ENCODE assay signal across 11 mouse cellular contexts in genomic region chr8:78634523-78635240, GRCm38 (mm10).
A peak's percentile ranks its signal among the peaks of the same experiment; 100 is the strongest.
DNase-seq lines count a peak whose midpoint lies in the region; ATAC-seq lines count a peak whose summit lies in the region.
"Had no signal": no experiment of that assay in that cellular context is flagged by ENCODE, and none has a peak within 500 bp of the region (broad histone marks: within the 10 kb centered on the region; RNA-seq: fewer than 3 reads in every experiment).

No protein-coding gene starts in this region.

- H3K9ac ChIP-seq in forebrain, embryonic 13.5 days, result no peak overlapping the region
- 0 out of 2 replicates have a peak overlapping the region, but pooled peaks have one; percentile 13 for H3K9ac ChIP-seq in hindbrain, embryonic 12.5 days
- H3K9ac ChIP-seq in midbrain, embryonic 16.5 days (ENCODE audit: low read depth, low read length), result no peak overlapping the region

- no peaks in the 10 kb centered on the region for H3K36me3 ChIP-seq in forebrain, embryonic 13.5 days (ENCODE audit: poor library complexity, severe bottlenecking)
- H3K36me3 ChIP-seq in hindbrain, embryonic 12.5 days, result no peaks in the 10 kb centered on the region
- no peaks in the 10 kb centered on the region for H3K36me3 ChIP-seq in midbrain, embryonic 16.5 days (ENCODE audit: control insufficient read depth, insufficient read depth, low read length)

- peak; percentile 28 for DNase-seq in kidney, postnatal 10 days
- DNase-seq in kidney, postnatal 36 days, result no peak
- no peak for DNase-seq in right cerebral cortex, postnatal 14 days
- DNase-seq in right cerebral cortex, postnatal 25 days, result no peak
- DNase-seq: adrenal gland, adult 2 months; cerebellum, adult 8-10 months had no signal

- H3K9me3 ChIP-seq in forebrain, embryonic 13.5 days (replicated peaks), result no peaks in the 10 kb centered on the region
- H3K9me3 ChIP-seq in hindbrain, embryonic 12.5 days (replicated peaks), result no peaks in the 10 kb centered on the region
- H3K9me3 ChIP-seq in midbrain, embryonic 16.5 days (replicated peaks; ENCODE audit: control insufficient read depth, low read length, poor library complexity, severe bottlenecking), result no peaks in the 10 kb centered on the region

- H3K4me3 ChIP-seq in forebrain, embryonic 13.5 days, result peak overlapping the region; percentile 6; the same call in 1 of the 2 replicates
- H3K4me3 ChIP-seq in hindbrain, embryonic 12.5 days, result no peak overlapping the region
- no peak overlapping the region for H3K4me3 ChIP-seq in midbrain, embryonic 16.5 days (ENCODE audit: low read depth, low read length)
- H3K4me3 ChIP-seq: myocyte had no signal

- H3K4me2 ChIP-seq in forebrain, embryonic 13.5 days, result peak overlapping the region; percentile 47
- H3K4me2 ChIP-seq in hindbrain, embryonic 12.5 days (replicated peaks), result peak overlapping the region; percentile 35
- peak overlapping the region; percentile 50 for H3K4me2 ChIP-seq in midbrain, embryonic 16.5 days (ENCODE audit: low read length)
- H3K4me2 ChIP-seq: liver, embryonic 11.5 days had no signal

- no peaks in the 10 kb centered on the region for H3K27me3 ChIP-seq in forebrain, embryonic 13.5 days
- H3K27me3 ChIP-seq in hindbrain, embryonic 12.5 days, result no peaks in the 10 kb centered on the region
- H3K27me3 ChIP-seq in midbrain, embryonic 16.5 days (ENCODE audit: control insufficient read depth, insufficient read depth, low read depth, low read length), result no peaks in the 10 kb centered on the region

- 32% methylated on average over 17 of the region's 17 CpGs for WGBS in forebrain, embryonic 13.5 days
- 47% methylated on average over 17 of the region's 17 CpGs for WGBS in hindbrain, embryonic 12.5 days
- 29% methylated on average over 17 of the region's 17 CpGs for WGBS in midbrain, embryonic 16.5 days

- peak overlapping the region; percentile 32; the same call in 1 of the 2 replicates for H3K27ac ChIP-seq in forebrain, embryonic 13.5 days
- H3K27ac ChIP-seq in hindbrain, embryonic 12.5 days, result peak overlapping the region; percentile 64
- no peak overlapping the region for H3K27ac ChIP-seq in midbrain, embryonic 16.5 days (ENCODE audit: low read length)

- H3K4me1 ChIP-seq in forebrain, embryonic 13.5 days, result peaks cover 29% of the 10 kb centered on the region
- H3K4me1 ChIP-seq in hindbrain, embryonic 12.5 days, result peaks cover 36% of the 10 kb centered on the region
- peaks cover 13% of the 10 kb centered on the region for H3K4me1 ChIP-seq in midbrain, embryonic 16.5 days (ENCODE audit: control insufficient read depth, insufficient read depth, low read length)

- peak; percentile 85 for ATAC-seq in forebrain, embryonic 13.5 days
- ATAC-seq in hindbrain, embryonic 12.5 days (ENCODE audit: low FRiP score), result peak; percentile 70
- peak; percentile 86 for ATAC-seq in midbrain, embryonic 16.5 days
